In genomic region chr7:117383147-117383940, GRCm38 (mm10) we compare ENCODE assay signal across 8 mouse cellular contexts. TPM values are rescaled to one million over a fixed set of nuclear protein-coding genes. Genes with fewer than 3 reads are reported as not detected.
A peak's percentile ranks its signal among the peaks of the same experiment; 100 is the strongest.
DNase-seq lines count a peak whose midpoint lies in the region; ATAC-seq and TF ChIP-seq lines count a peak whose summit lies in the region.

No protein-coding gene starts in this region.

- DNase-seq in cerebellum, adult 9-10 months, result peak; percentile 16
- no peak for DNase-seq in Patski (ENCODE audit: low read depth, low spot score)
- peak; percentile 45 to 55 for DNase-seq in left cerebral cortex, postnatal 36 days (ENCODE audit: low spot score in 2 of 2)
- peak; percentile 80 for DNase-seq in midbrain, embryonic 14.5 days
- DNase-seq in ovary, postnatal 10 days (ENCODE audit: low spot score), result no peak

- ATAC-seq in cerebellum, adult (ENCODE audit: insufficient number of reproducible peaks, low FRiP score, low TSS enrichment), result no peak
- ATAC-seq in Patski, result no peak
- ATAC-seq in forebrain, embryonic 16.5 days, result 0 out of 2 replicates have a peak, but pooled peaks have one; percentile 16
- no peak for ATAC-seq in hindbrain, embryonic 13.5 days (ENCODE audit: low FRiP score)
- ATAC-seq in midbrain, embryonic 14.5 days (ENCODE audit: low FRiP score, low TSS enrichment), result no peak

- intact Hi-C loops in left cerebral cortex, postnatal 36 days (cut with DNase I), result loop anchor here (2.0 to 10.0 kb wide), 5 partner anchors 59 to 499 kb away; no protein-coding TSS in a partner anchor

- H3K4me3 ChIP-seq in forebrain, embryonic 16.5 days (replicated peaks; ENCODE audit: low read length), result peak overlapping the region; percentile 76
- H3K4me3 ChIP-seq in hindbrain, embryonic 13.5 days, result peak overlapping the region; percentile 84
- H3K4me3 ChIP-seq in midbrain, embryonic 14.5 days (replicated peaks; ENCODE audit: low read depth, low read length), result peak overlapping the region; percentile 73

- H3K27ac ChIP-seq in forebrain, embryonic 16.5 days (ENCODE audit: low read length), result no peak overlapping the region
- H3K27ac ChIP-seq in hindbrain, embryonic 13.5 days, result no peak overlapping the region
- no peak overlapping the region for H3K27ac ChIP-seq in midbrain, embryonic 14.5 days (replicated peaks; ENCODE audit: low read depth, low read length)

- TF ChIP-seq CTCF in Patski (IDR thresholded peaks at IDR 0.05), result peak; percentile 59

- no peaks in the 10 kb centered on the region for H3K27me3 ChIP-seq in Patski
- H3K27me3 ChIP-seq in forebrain, embryonic 16.5 days (replicated peaks; ENCODE audit: control insufficient read depth, insufficient read depth, low read length), result no peaks in the 10 kb centered on the region
- peaks cover 13% of the 10 kb centered on the region; the same call in 1 of the 2 replicates for H3K27me3 ChIP-seq in hindbrain, embryonic 13.5 days
- no peaks in the 10 kb centered on the region; the same call in 1 of the 2 replicates for H3K27me3 ChIP-seq in midbrain, embryonic 14.5 days (ENCODE audit: control insufficient read depth, insufficient read depth, low read length)

- H3K4me2 ChIP-seq in forebrain, embryonic 16.5 days (ENCODE audit: low read length), result peak overlapping the region; percentile 92
- peak overlapping the region; percentile 86 for H3K4me2 ChIP-seq in hindbrain, embryonic 13.5 days
- H3K4me2 ChIP-seq in midbrain, embryonic 14.5 days (ENCODE audit: low read length), result peak overlapping the region; percentile 88

- H3K4me1 ChIP-seq in forebrain, embryonic 16.5 days (replicated peaks; ENCODE audit: control insufficient read depth, insufficient read depth, low read length), result peaks cover 30% of the 10 kb centered on the region
- peaks cover 47% of the 10 kb centered on the region for H3K4me1 ChIP-seq in hindbrain, embryonic 13.5 days (replicated peaks)
- H3K4me1 ChIP-seq in midbrain, embryonic 14.5 days (ENCODE audit: control insufficient read depth, insufficient read depth, low read length), result peaks cover 8% of the 10 kb centered on the region; the same call in 1 of the 2 replicates

- POLR2A ChIA-PET in Patski (lab: Charles Lee), result interaction anchor here (0.7 kb wide), 1 partner anchor 44 kb away, joined by 3 read pairs; no protein-coding TSS in a partner anchor

- no peaks in the 10 kb centered on the region for H3K9me3 ChIP-seq in forebrain, embryonic 16.5 days (ENCODE audit: control insufficient read depth, low read length)
- no peaks in the 10 kb centered on the region for H3K9me3 ChIP-seq in hindbrain, embryonic 13.5 days
- H3K9me3 ChIP-seq in midbrain, embryonic 14.5 days (ENCODE audit: control insufficient read depth, low read length), result no peaks in the 10 kb centered on the region

- no peak overlapping the region for H3K9ac ChIP-seq in forebrain, embryonic 16.5 days (replicated peaks; ENCODE audit: low read depth, low read length)
- peak overlapping the region; percentile 47; the same call in 1 of the 2 replicates for H3K9ac ChIP-seq in hindbrain, embryonic 13.5 days
- no peak overlapping the region; the same call in 1 of the 2 replicates for H3K9ac ChIP-seq in midbrain, embryonic 14.5 days (replicated peaks; ENCODE audit: low read length)

- in situ Hi-C loops in Patski (cut with MboI; ENCODE audit: low pct_unique_long_range_greater_than_20kb), result loop anchor here (5.0 kb wide), 5 partner anchors 89 to 719 kb away; no protein-coding TSS in a partner anchor

- no peaks in the 10 kb centered on the region for H3K36me3 ChIP-seq in forebrain, embryonic 16.5 days (ENCODE audit: control insufficient read depth, insufficient read depth)
- H3K36me3 ChIP-seq in hindbrain, embryonic 13.5 days, result no peaks in the 10 kb centered on the region
- no peaks in the 10 kb centered on the region for H3K36me3 ChIP-seq in midbrain, embryonic 14.5 days (ENCODE audit: control insufficient read depth, insufficient read depth, low read length)

- CTCF ChIA-PET in Patski (lab: Charles Lee), result interaction anchor here (1.0 to 2.6 kb wide), 4 partner anchors 90 to 247 kb away, joined by 3 to 9 read pairs (median 4); no protein-coding TSS in a partner anchor

- WGBS in forebrain, embryonic 16.5 days, result 38% methylated on average over 7 of the region's 7 CpGs
- WGBS in hindbrain, embryonic 13.5 days, result 81% methylated on average over 7 of the region's 7 CpGs
- WGBS in midbrain, embryonic 14.5 days, result 70% methylated on average over 7 of the region's 7 CpGs

RNA-seq across cellular contexts. Expression of gene Xylt1, which starts 2.6 kb away (rescaled TPM):
- polyA plus RNA-seq in Patski (2021), result 20.1 TPM
- 2.4 and 2.6 TPM in 2 replicates for polyA plus RNA-seq in forebrain, embryonic 16.5 days (2015; fragmentation: Nextera tagmentation; extraction: Ambion mirVana)
- 2.3 and 2.5 TPM in 2 replicates for polyA plus RNA-seq in hindbrain, embryonic 13.5 days (2015; fragmentation: Nextera tagmentation; extraction: Ambion mirVana)
- 10 to 100 TPM; 46.0 to 59.0 TPM for total RNA-seq in left cerebral cortex, postnatal 36 days (2021)
- polyA plus RNA-seq in midbrain, embryonic 14.5 days (2014; fragmentation: Nextera tagmentation; extraction: Ambion mirVana), result 3.0 and 3.9 TPM in 2 replicates

Comparison
In these comparisons a context has a peak if more than half of its experiments do, and no peak if none do; other contexts are left out.
1. DNase-seq: peak in cerebellum, adult 9-10 months (single experiment), left cerebral cortex, postnatal 36 days (2 of 2) and midbrain, embryonic 14.5 days (single experiment); none in Patski (single experiment) and ovary, postnatal 10 days (single experiment).
2. Peak in every context shown above with its lines, with median percentiles within 50 percentile points of each other: H3K4me2 ChIP-seq and H3K4me3 ChIP-seq.